Comparison of ENCODE assay signal across 11 mouse cellular contexts in genomic region chr11:61484256-61484612, GRCm38 (mm10). TPM values are rescaled to one million over a fixed set of nuclear protein-coding genes. Genes with fewer than 3 reads are reported as not detected.
DNase-seq lines count a peak whose midpoint lies in the region; ATAC-seq and TF ChIP-seq lines count a peak whose summit lies in the region.
"Had no signal": no experiment of that assay in that cellular context is flagged by ENCODE, and none has a peak within 500 bp of the region (broad histone marks: within the 10 kb centered on the region; RNA-seq: fewer than 3 reads in every experiment).

No protein-coding gene starts in this region.

- peak overlapping the region; percentile 55 for H3K4me2 ChIP-seq in heart, embryonic 12.5 days
- no peak overlapping the region for H3K4me2 ChIP-seq in intestine, postnatal 0 days (replicated peaks; ENCODE audit: low read depth)

- intact Hi-C loops in heart, postnatal 25 days (cut with DNase I), result no loop called here

- H3K4me1 ChIP-seq in heart, embryonic 12.5 days (replicated peaks), result peaks cover 47% of the 10 kb centered on the region
- H3K4me1 ChIP-seq in intestine, postnatal 0 days (replicated peaks; ENCODE audit: control insufficient read depth, insufficient read depth, low read length), result no peaks in the 10 kb centered on the region

- WGBS in heart, embryonic 12.5 days, result 23% methylated on average over 10 of the region's 10 CpGs
- 35% methylated on average over 10 of the region's 10 CpGs for WGBS in intestine, postnatal 0 days

- H3K27me3 ChIP-seq in heart, embryonic 12.5 days (replicated peaks), result no peaks in the 10 kb centered on the region
- H3K27me3 ChIP-seq in intestine, postnatal 0 days (replicated peaks; ENCODE audit: control insufficient read depth, insufficient read depth, low read length), result no peaks in the 10 kb centered on the region

- DNase-seq in heart, postnatal 25 days (ENCODE audit: low spot score), result no peak
- DNase-seq in testis, postnatal 10 days (ENCODE audit: low spot score), result peak; percentile 45
- DNase-seq in testis, postnatal 14 days (ENCODE audit: low spot score), result no peak
- no peak for DNase-seq in adrenal gland, postnatal 36 days
- no peak for DNase-seq in frontal cortex, postnatal 36 days (ENCODE audit: low spot score in 2 of 2)
- DNase-seq: adrenal gland, adult 8-10 months; kidney, postnatal 36 days; thymus, adult 18-20 months had no signal

- peak overlapping the region; percentile 42; the same call in 1 of the 2 replicates for H3K9ac ChIP-seq in heart, embryonic 12.5 days
- H3K9ac ChIP-seq in intestine, postnatal 0 days (ENCODE audit: low read depth, low read length), result no peak overlapping the region

- H3K36me3 ChIP-seq in heart, embryonic 12.5 days, result peaks cover 16% of the 10 kb centered on the region
- peaks cover 14% of the 10 kb centered on the region for H3K36me3 ChIP-seq in intestine, postnatal 0 days (ENCODE audit: control insufficient read depth, insufficient read depth)

- H3K4me3 ChIP-seq in heart, embryonic 12.5 days, result 0 out of 2 replicates have a peak overlapping the region, but pooled peaks have one; percentile 5
- no peak overlapping the region for H3K4me3 ChIP-seq in intestine, postnatal 0 days (ENCODE audit: low read depth, low read length)

- H3K9me3 ChIP-seq in heart, embryonic 12.5 days (replicated peaks), result no peaks in the 10 kb centered on the region
- H3K9me3 ChIP-seq in intestine, postnatal 0 days (ENCODE audit: control insufficient read depth), result no peaks in the 10 kb centered on the region

- peak overlapping the region; percentile 89 for H3K27ac ChIP-seq in heart, embryonic 12.5 days (ENCODE audit: poor library complexity, severe bottlenecking)
- peak overlapping the region; percentile 64; the same call in 1 of the 2 replicates for H3K27ac ChIP-seq in intestine, postnatal 0 days (ENCODE audit: low read depth, low read length)

- no peak for ATAC-seq in heart, embryonic 12.5 days (ENCODE audit: insufficient number of reproducible peaks, low FRiP score)
- ATAC-seq in intestine, postnatal 0 days, result no peak
- no peak for ATAC-seq in cerebellum, adult (ENCODE audit: insufficient number of reproducible peaks, low FRiP score, low TSS enrichment)

- TF ChIP-seq CTCF in intestine, postnatal 0 days (IDR thresholded peaks at IDR 0.05; ENCODE audit: low read depth), result no peak

RNA-seq across cellular contexts. Expression of gene Mfap4, which starts 1.0 kb away (rescaled TPM):
- 72.4 and 76.0 TPM in 2 replicates for polyA plus RNA-seq in heart, embryonic 12.5 days (2016; fragmentation: Nextera tagmentation; extraction: Ambion mirVana)
- 10 to 100 TPM; 43.3 to 50.0 TPM for total RNA-seq in heart, postnatal 25 days (2021)
- 78.2 and 97.0 TPM in 2 replicates for polyA plus RNA-seq in intestine, postnatal 0 days (2015; fragmentation: Nextera tagmentation; extraction: Ambion mirVana)
- total RNA-seq in adrenal gland, postnatal 36 days (2021), result 10 to 100 TPM in 1 of 2 experiments, 1 to 10 TPM in 1; 7.8 to 10.9 TPM

RNA-seq across cellular contexts. Expression of gene Mapk7, which starts 10.0 kb away (rescaled TPM):
- polyA plus RNA-seq in heart, embryonic 12.5 days (2016; fragmentation: Nextera tagmentation; extraction: Ambion mirVana), result 33.9 and 35.3 TPM in 2 replicates
- 1 to 10 TPM; 6.0 to 7.7 TPM for total RNA-seq in heart, postnatal 25 days (2021)
- polyA plus RNA-seq in intestine, postnatal 0 days (2015; fragmentation: Nextera tagmentation; extraction: Ambion mirVana), result 14.5 and 16.2 TPM in 2 replicates
- total RNA-seq in adrenal gland, postnatal 36 days (2021), result 10 to 100 TPM; 14.0 to 19.4 TPM

RNA-seq across cellular contexts. Expression of gene B9d1, which starts 20.7 kb away (rescaled TPM):
- polyA plus RNA-seq in heart, embryonic 12.5 days (2016; fragmentation: Nextera tagmentation; extraction: Ambion mirVana), result 9.0 and 11.0 TPM in 2 replicates
- 10 to 100 TPM in 1 of 2 experiments, 1 to 10 TPM in 1; 8.4 to 10.4 TPM for total RNA-seq in heart, postnatal 25 days (2021)
- 6.1 TPM in 2 replicates for polyA plus RNA-seq in intestine, postnatal 0 days (2015; fragmentation: Nextera tagmentation; extraction: Ambion mirVana)
- 10 to 100 TPM; 20.8 to 23.8 TPM for total RNA-seq in adrenal gland, postnatal 36 days (2021)

RNA-seq across cellular contexts. Expression of gene Rnf112, which starts 30.3 kb away (rescaled TPM):
- polyA plus RNA-seq in heart, embryonic 12.5 days (2016; fragmentation: Nextera tagmentation; extraction: Ambion mirVana), result 0.17 and 0.42 TPM in 2 replicates
- total RNA-seq in heart, postnatal 25 days (2021), result under 1 TPM; 0.26 to 0.53 TPM
- 0.56 and 0.69 TPM in 2 replicates for polyA plus RNA-seq in intestine, postnatal 0 days (2015; fragmentation: Nextera tagmentation; extraction: Ambion mirVana)
- total RNA-seq in adrenal gland, postnatal 36 days (2021), result 1 to 10 TPM; 1.1 to 1.3 TPM
